Mouse (Mus musculus): ENCODE results near the gene Hs1bp3.

Hs1bp3 gene

DNA sequence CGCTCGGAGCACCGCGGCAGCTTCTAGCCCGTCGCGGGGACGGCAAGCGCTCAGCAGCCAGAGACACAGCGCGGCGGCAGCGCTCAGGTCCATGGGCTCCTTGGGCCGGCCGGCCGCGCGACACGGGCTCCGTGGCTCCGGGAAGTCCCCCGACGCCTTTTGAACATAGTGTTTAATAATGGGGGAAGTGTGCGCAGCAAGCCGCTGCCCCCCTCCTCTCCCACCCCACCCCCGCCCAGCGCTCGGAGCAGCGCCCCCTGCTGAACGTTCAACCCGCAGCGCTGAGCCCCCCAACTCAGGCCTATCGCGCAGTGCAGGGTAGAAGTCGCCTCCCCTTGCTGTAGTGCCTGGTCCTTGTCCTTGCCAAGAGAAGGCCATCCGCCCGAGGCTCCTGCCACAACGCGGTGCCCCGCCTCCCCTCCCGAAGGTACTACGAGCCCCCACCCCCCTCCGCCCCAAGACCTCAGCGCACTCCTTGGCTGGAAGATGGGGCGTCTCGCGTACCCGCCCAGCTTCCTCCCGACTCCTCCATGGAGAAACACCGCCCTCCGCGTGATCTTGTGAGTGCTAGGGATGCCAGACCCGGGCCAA lies 11.3 kb upstream of the Hs1bp3 start, which contains the start of gene Gdf7:
Gene Gdf7 (minus strand): TSS at position 114 of the 591 bp plus-strand sequence.
- DNase-seq: no peak

DNA sequence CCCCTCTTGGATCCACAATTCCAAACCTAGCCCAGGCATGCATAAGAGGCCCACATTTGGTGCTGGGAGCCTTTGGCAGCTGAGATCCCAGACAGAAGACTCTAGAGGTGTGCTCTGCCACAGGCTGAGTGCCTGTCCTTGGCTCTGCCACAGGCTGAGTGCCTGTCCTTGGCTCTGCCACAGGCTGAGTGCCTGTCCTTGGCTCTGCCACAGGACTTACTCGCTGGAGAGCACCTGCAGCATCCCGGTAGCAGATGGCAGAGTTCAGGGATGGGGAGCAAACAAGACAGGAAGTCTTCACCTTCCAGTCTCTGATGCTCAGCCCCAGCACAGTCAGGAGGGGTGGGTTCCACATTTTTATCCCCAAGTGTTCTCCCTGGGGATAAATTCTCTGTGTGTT lies 8.0 kb upstream of the Hs1bp3 start:
- DNase-seq: no peak

- peak in 1 of 2 experiments; percentile 71 for DNase-seq
These were observed 6.8 kb upstream of the Hs1bp3 start for GRCm38 (mm10) chr12:8306432-8306831.

DNA sequence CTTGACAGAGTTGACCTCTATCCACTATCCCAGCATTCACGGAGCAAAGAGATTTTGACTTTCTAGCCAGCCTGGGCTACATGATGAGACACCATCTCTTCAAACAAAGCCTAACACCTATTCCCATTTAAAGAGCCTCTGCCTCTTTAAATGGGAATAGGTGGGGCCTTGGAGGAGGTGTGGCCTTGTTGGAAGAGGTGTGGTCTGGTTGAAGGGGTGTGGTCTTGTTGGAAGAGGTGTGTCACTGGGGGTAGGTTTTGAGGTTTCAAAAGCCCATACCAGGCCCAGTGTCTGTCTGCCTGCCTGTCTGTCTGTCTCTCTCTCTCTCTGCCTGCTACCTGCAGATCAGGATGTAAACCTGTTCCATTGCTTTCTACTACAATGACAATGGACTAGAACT lies 6.3 kb upstream of the Hs1bp3 start:
- DNase-seq: no peak

DNA sequence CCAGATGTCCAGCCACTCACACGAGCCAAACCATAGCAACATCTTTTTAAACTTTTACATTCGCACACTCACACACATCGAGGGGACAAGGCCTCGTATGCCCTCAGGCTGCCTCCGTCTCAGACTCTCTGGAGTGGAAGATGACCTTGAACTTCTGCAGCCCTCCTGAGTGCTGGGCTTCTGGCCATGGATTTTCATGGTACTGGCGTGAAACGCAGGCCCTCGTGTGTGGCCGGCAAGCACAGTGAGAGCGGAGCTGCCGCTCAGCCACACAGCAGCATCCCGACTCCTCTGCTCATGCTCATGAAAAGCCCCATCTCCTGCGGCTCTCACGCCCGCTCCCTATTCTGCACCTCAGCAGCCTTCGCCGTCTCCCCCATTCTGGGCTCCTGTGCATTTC lies 2.2 kb upstream of the Hs1bp3 start:
- no peak for DNase-seq

DNA sequence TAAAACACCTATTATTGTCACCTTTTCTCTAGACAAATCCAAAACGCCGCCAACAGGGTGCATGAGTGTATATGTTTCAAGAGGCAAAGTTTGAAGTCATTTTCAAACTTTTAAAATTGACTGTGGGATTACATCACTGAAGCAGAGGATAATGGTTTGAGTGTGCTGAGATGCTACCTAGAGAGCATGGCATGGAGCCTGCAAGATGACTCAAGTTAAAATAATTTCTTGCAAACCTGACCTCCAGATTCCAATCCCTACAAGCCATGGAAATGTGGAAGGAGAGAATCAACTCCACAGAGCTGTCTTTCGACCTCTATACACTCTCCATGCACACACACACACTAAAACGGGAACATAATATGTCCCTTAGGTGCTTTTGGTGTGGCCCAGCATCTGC lies 966 bp upstream of the Hs1bp3 start:
- DNase-seq: no peak

- DNase-seq: no peak
These were observed 541 bp downstream of the Hs1bp3 start for GRCm38 (mm10) chr12:8313773-8314172.

DNA sequence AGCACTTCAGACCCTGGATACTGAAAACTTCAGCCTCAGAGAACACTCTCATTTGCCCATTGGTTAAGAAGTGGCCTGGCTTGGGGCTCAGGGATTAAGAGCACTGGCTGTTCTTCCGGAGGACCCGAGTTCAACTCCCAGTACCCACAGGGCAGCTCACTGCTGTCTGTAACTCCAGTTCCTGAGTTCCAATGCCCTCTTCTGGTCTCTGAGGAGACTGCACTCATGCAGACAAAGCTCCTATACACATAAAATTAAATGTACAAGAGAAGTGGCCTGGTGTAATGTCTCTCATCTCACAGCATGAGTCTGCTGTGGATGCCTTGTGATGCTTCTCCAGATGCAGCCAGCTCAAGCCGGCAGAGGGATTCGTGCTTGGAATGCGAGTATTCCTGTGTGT lies 3.3 kb downstream of the Hs1bp3 start:
- DNase-seq: no peak

DNA sequence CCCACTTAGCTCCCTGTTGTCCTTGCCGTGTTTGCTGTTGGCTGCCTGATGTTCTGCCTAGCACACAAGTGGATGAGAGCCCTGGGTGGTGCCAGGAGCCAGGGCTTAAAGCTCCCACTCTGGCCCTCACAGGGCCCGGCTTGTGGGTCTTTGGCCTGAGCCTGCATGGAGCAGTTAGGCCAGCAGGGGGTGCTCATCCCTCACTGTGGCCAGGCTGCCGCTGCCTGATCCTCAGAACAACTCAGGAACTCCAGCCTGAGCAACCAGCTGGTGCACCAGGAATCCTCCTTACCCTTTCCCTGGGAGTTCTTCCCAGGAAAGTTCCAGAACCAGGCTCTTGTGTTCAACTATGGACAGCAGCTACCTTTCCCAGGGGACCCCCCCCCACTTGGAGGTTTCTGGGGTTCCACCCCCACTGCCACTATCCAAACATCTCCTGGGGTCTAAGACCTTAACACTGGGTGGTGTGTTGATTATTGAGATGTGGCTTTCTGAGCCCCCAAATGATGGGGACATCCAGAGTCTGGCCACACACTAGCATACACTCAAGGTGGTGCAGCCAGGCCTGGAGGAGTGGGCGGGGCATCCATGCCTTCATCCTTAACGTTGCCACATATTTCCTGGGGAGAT lies 7.0 kb downstream of the Hs1bp3 start:
- peak; percentile 79 to 87 for DNase-seq

GRCm38 (mm10) chr12:8321506-8321905 lies 8.3 kb downstream of the Hs1bp3 start:
- peak in 1 of 2 experiments; percentile 20 for DNase-seq

DNA sequence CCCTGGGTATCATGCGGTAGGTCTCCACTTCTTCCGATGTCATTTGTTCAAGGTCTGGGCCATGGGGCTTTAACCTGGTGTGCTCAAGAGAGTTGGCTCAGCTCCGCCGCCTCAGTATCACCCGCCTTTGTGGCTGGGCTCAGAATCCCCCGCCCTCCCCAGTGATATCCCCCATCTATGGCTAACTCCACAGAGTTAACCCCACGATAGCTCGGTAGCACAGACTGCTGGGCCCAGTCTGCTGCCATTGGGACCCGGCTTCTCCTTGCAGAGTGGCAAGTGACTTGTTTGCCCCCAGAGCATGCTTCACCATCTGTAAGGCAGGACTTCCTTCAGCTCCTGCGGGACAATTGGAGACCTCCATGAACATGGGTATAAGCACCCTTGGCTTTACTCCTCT lies 10.9 kb downstream of the Hs1bp3 start:
- no peak for DNase-seq

- DNase-seq: peak in 1 of 2 experiments; percentile 22
These were observed 12.2 kb downstream of the Hs1bp3 start for GRCm38 (mm10) chr12:8325245-8325942.

DNA sequence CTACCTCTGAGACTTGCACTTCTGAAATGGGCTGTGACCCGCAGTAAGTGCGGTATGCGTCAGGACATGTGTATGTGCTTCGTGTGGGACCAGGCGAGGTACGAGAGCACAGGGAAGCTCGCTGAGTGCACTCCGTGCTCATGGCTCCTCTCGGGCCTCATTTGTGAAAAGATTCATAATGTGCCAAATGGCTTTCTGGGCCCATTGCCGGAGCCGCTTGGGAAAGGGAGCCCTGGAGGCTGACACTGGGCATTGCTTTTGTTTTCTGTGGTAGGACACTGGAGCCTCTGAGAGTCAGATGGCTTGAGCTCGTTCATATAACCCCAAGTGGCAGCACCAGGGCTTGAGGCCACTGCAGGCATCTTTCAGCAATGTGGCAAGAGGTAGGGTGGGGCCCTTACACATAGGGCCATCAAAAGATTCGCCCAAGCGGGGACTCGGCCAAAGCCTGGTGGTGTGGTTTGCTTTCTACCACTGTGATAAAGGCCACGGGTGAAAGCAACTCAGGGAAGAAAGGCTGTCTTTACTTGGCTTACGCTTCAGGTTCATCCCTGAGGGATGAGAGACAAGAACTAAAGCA lies 12.8 kb downstream of the Hs1bp3 start:
- no peak for DNase-seq

GRCm38 (mm10) chr12:8326825-8327674 lies 13.8 kb downstream of the Hs1bp3 start:
- DNase-seq: peak; percentile 92 to 95

GRCm38 (mm10) chr12:8327675-8328053 lies 14.4 kb downstream of the Hs1bp3 start:
- no peak for DNase-seq

DNA sequence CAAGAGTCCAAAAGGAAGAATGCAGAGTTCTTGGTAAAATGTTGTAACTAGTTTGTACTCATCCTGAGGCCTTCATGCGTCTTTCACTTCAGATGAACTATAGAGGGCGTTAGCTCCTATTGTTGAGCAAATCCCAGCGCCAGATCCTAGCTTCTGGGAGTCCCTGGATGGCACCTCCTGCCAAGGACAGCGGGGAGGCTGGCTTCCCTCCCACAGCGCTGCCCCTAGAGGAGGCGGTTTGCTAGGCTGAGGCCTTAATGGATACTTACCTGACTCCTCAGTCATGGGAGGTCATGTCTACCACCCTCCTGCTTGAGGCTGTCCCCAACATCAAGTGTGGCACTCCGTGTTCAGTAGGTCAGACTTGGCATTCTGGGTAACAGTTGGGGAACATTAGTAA lies 16.0 kb downstream of the Hs1bp3 start:
- no peak for DNase-seq

GRCm38 (mm10) chr12:8331489-8332173 lies 18.4 kb downstream of the Hs1bp3 start:
- peak; percentile 46 to 83 for DNase-seq

GRCm38 (mm10) chr12:8332174-8332542 lies 18.9 kb downstream of the Hs1bp3 start:
- DNase-seq: no peak

GRCm38 (mm10) chr12:8333617-8334016 lies 20.4 kb downstream of the Hs1bp3 start:
- DNase-seq: no peak

GRCm38 (mm10) chr12:8334261-8334660 lies 21.0 kb downstream of the Hs1bp3 start:
- no peak for DNase-seq

GRCm38 (mm10) chr12:8335503-8335902 lies 22.3 kb downstream of the Hs1bp3 start:
- DNase-seq: no peak

DNA sequence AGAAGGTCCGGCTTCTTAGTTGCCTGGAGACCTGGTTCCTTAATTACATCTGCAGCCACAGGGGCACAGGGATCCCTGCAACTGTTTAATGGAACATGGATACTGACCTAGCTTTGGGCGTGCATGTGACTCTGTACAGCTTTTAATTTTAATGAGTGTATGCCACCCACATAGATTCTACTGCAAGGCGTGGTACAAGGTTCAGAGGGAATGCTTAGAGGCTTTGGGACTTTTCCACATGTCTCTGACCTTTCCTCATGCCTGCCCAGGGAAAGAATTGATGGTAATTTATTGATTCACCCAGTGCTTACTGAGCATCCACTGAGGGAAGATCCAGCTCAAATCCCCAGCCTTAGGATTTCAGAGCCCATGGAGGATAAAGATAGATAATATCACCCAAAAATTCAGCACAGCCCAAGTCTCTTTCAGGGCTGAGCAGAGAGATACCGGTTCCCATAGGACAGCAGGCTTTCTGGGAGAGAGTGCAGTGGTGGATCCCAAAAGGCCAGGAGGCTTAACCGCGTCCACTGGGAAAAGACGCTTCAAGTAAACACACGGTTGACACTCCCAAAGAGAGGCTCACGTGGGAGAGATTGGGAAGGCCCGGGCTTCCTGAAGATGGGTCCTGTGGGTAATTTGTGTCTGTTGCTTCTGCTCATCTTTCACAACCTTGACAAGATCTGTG lies 23.5 kb downstream of the Hs1bp3 start:
- no peak for DNase-seq
